Mouse (Mus musculus) lung, postnatal 0 days (tissue): Measurements from ENCODE around the gene Gm9573. TPM values are rescaled to one million over a fixed set of nuclear protein-coding genes. Genes with fewer than 3 reads are reported as not detected.

Experiments
- ATAC-seq: fragments of 200-750 bp; cut with Nextera tagmentation; 2 replicates; pipeline ENCODE4 v1.8.0; 2017; ENCODE audit warnings: moderate library complexity
- DNase-seq: peaks from one replicate; pipeline ENCODE4 v3.0.0-alpha.2; 2016; ENCODE audit warnings: low spot score
- H3K27ac ChIP-seq: fragments of 300-500 bp; sonication (generic); 2 replicates; pipeline ENCODE4 v1.5.1; 2014; ENCODE audit warnings: antibody characterized with exemption, mild to moderate bottlenecking, low read length, mixed read lengths
- H3K27me3 ChIP-seq: fragments of 300-500 bp; sonication (generic); replicated peaks from 2 replicates; pipeline ENCODE4 v1.6.1; 2014; ENCODE audit warnings: low read length, mixed read lengths; ENCODE audit not compliant: insufficient read depth
- H3K36me3 ChIP-seq: fragments of 300-500 bp; sonication (generic); 2 replicates; pipeline ENCODE4 v1.6.1; 2014; ENCODE audit warnings: low read length, mixed read lengths; ENCODE audit not compliant: insufficient read depth
- H3K4me1 ChIP-seq: fragments of 300-500 bp; sonication (generic); 2 replicates; pipeline ENCODE4 v1.6.1; 2014; ENCODE audit warnings: antibody characterized with exemption, low read depth, low read length, mixed read lengths; ENCODE audit not compliant: insufficient read depth
- H3K4me2 ChIP-seq: fragments of 300-500 bp; sonication (generic); replicated peaks from 2 replicates; pipeline ENCODE4 v1.6.1; 2014; ENCODE audit warnings: low read depth, mild to moderate bottlenecking, low read length, moderate library complexity, mixed read lengths
- H3K4me3 ChIP-seq: fragments of 300-500 bp; sonication (generic); 2 replicates; pipeline ENCODE4 v1.5.1; 2014; ENCODE audit warnings: low read depth, low read length
- H3K9ac ChIP-seq: fragments of 300-500 bp; sonication (generic); replicated peaks from 2 replicates; pipeline ENCODE4 v1.6.1; 2014; ENCODE audit warnings: low read depth, mild to moderate bottlenecking
- H3K9me3 ChIP-seq: fragments of 300-500 bp; sonication (generic); 2 replicates; pipeline ENCODE4 v1.6.1; 2016; ENCODE audit warnings: low read length, mixed read lengths
- CTCF ChIP-seq: IDR thresholded peaks from 2 replicates; pipeline ENCODE4 v1.5.1; 2016; ENCODE audit warnings: antibody characterized with exemption, mild to moderate bottlenecking
- EP300 ChIP-seq: IDR thresholded peaks from 2 replicates; pipeline ENCODE4 v1.6.1; 2016; ENCODE audit warnings: antibody characterized with exemption, mild to moderate bottlenecking, control low read depth
- WGBS: fragments of 180-500 bp; shearing (Covaris S2); extraction: QIAGEN DNeasy Blood & Tissue Kit; methylation state at CpG from one replicate; pipeline ENCODE4 v1.1.7; 2014; 5-methylcytosine and 5-hydroxymethylcytosine counted together
- polyA plus RNA-seq: library from polyadenylated mRNA; unstranded; fragments of >200 nt; fragmentation: Nextera tagmentation; extraction: Ambion mirVana; gene quantifications from 2 replicates; pipeline ENCODE4 v1.2.1, GENCODE M21; 2015

Gm9573 gene
- polyA plus RNA-seq, 1 experiment from 2014 or later, result not detected

DNA sequence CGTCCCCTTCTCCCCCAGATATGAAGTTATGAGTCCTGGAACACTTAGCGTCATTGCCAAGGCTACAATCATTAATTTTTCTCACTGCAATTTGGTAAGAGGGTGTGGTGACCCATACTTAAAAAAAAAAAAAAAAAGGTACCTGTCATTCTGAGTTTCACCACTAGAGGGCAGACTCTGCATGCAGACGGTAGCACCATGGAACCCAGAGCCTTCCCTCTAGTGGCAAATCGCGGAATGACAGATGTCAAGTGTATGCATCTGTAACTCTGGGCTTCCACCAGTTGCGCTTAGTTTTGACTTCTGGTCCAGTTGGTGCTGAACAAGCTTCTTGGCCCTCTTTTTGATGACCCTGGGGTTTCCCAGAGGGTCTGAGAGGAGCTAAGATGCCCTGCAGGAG is 48.2 kb downstream of the Gm9573 start:
- Histone ChIP-seq H3K9ac (no peak overlapping the region), H3K4me1 (no peaks in the 10 kb centered on the region), H3K27me3 (0 out of 2 replicates have a peak, but pooled peaks cover 4% of the 10 kb centered on the region), H3K9me3 (no peaks in the 10 kb centered on the region), H3K36me3 (no peaks in the 10 kb centered on the region), H3K4me2 (no peak overlapping the region), H3K27ac (no peak overlapping the region), H3K4me3 (no peak overlapping the region)
- DNase-seq, result peak; percentile 82
- no peak for TF ChIP-seq EP300
- TF ChIP-seq CTCF, result peak; percentile 100
- ATAC-seq, result peak; percentile 79
- WGBS, result 19% methylated on average over 6 of the region's 6 CpGs

DNA sequence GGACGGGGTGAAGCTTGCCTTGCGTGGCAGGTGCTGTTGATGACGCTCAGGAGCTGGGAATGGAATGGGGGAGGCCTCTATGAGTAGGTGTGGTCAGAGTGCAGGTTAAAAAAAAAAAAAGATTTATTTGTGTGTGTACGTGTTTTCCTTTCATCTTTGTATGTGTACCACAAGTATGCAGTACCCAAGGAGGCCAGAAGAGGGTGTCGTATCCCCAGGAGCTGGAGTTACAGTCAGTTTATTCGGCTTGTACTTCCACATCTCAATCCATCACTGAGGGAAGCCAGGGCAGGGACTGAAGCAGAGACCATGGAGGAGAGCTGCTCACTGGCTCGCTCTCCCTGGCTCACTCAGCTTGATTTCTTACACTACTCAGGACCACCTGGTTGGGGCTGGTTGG is 55.0 kb downstream of the Gm9573 start:
- ATAC-seq (no peak), DNase-seq (no peak)
- H3K4me2 ChIP-seq, result no peak overlapping the region
- WGBS, result 89% methylated on average over 7 of the region's 7 CpGs
- no peaks in the 10 kb centered on the region for H3K4me1 ChIP-seq
- H3K9ac ChIP-seq, result no peak overlapping the region
- no peaks in the 10 kb centered on the region for H3K9me3 ChIP-seq
- TF ChIP-seq CTCF (no peak), EP300 (no peak)
- peaks cover 17% of the 10 kb centered on the region; the same call in 1 of the 2 replicates for H3K27me3 ChIP-seq
- no peak overlapping the region for H3K4me3 ChIP-seq
- H3K27ac ChIP-seq, result no peak overlapping the region
- H3K36me3 ChIP-seq, result no peaks in the 10 kb centered on the region

DNA sequence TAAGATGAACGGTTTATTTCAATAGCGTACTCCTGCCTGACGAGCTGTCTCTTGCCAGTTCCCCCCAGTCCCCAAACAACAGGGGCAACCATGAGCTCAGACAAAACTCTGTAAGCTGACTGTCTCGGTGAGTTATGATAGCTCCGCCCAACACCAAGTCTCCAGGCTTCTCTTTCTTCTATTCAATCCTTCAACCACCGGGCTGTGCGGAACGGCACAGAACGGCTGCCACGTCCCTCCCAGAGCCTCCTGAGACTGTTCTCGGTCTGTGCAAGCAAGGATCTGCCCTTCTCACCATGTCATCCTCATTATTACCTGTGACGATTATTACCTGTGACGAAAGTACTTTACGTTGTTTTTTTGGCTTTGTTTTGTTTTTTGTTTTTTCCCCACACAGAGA is 55.6 kb downstream of the Gm9573 start:
- Histone ChIP-seq H3K4me3 (no peak overlapping the region), H3K27ac (no peak overlapping the region), H3K9me3 (no peaks in the 10 kb centered on the region), H3K9ac (no peak overlapping the region), H3K4me1 (no peaks in the 10 kb centered on the region), H3K27me3 (peaks cover 15% of the 10 kb centered on the region; the same call in 1 of the 2 replicates), H3K36me3 (no peaks in the 10 kb centered on the region), H3K4me2 (no peak overlapping the region)
- WGBS, result 72% methylated on average over 14 of the region's 14 CpGs
- DNase-seq (no peak), ATAC-seq (no peak)
- TF ChIP-seq EP300 (no peak), CTCF (no peak)

DNA sequence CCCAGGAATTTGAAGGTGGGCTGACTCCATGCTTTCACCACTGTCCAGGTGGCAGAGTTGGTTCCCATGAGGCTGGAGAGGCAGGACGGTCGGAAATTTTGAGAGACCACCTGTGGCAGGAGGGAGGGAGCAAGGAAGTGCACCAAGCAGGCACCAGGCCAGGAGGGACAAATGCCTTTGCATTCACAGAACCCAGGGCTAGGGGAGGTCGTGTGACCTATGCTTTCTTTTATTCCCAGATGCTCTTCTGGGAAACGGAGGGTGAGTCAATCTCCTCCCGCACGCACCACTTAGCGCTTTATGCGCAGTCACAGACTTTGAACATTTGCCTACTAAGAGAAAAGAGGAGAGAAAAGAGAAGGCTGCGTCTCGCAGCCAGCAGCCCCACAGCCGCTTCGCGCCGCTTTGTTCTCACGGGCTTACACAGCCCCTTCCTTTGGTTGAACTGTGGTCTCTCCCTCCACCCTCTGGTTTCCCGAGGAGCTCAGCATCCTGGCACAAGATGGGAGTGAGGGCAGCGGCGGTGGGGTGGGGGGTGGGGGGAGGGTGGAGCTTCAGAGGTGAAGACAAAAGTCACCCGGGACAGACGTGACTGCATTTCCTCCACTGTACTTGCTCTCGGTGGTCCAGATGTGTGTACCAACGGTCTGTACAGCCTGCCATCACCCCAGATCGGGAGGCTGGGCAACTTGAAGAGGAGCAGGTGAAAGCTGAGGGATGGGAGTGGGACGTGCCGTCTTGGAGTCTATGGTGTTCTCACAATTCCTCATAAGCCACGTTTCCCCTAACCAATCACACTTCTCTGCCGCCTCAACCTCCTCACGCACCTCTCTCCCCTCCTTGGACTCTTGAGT is 57.1 kb downstream of the Gm9573 start:
- Histone ChIP-seq H3K4me1 (no peaks in the 10 kb centered on the region), H3K4me2 (peak overlapping the region; percentile 30), H3K27ac (no peak overlapping the region), H3K9ac (no peak overlapping the region), H3K4me3 (no peak overlapping the region), H3K36me3 (no peaks in the 10 kb centered on the region), H3K9me3 (no peaks in the 10 kb centered on the region), H3K27me3 (peaks cover 13% of the 10 kb centered on the region; the same call in 1 of the 2 replicates)
- WGBS, result 5% methylated on average over 27 of the region's 28 CpGs
- DNase-seq, result no peak
- TF ChIP-seq EP300 (no peak), CTCF (no peak)
- 0 out of 2 replicates have a peak, but pooled peaks have one; percentile 12 for ATAC-seq

Other genes with a start within 250 kb of the Gm9573 start
- 8.1 and 8.9 TPM in 2 replicates for gene H2-Q4, start 247.0 kb downstream of the Gm9573 start, polyA plus RNA-seq
- gene H2-Q6, start 201.8 kb downstream of the Gm9573 start, polyA plus RNA-seq, result 0.74 and 0.86 TPM in 2 replicates
- gene H2-Q7, start 187.5 kb downstream of the Gm9573 start, polyA plus RNA-seq, result 3.1 and 4.0 TPM in 2 replicates
- gene H2-Q10, start 156.5 kb downstream of the Gm9573 start, polyA plus RNA-seq, result 1.5 and 2.0 TPM in 2 replicates
- gene Pou5f1, start 120.6 kb downstream of the Gm9573 start, polyA plus RNA-seq, result 0.13 TPM in 1 of 2 replicates, not detected in the other
- 14.2 and 17.4 TPM in 2 replicates for gene Tcf19, start 109.8 kb downstream of the Gm9573 start, polyA plus RNA-seq
- 5.1 and 5.9 TPM in 2 replicates for gene Cchcr1, start 109.5 kb downstream of the Gm9573 start, polyA plus RNA-seq
- gene Psors1c2, start 93.4 kb downstream of the Gm9573 start, polyA plus RNA-seq, result not detected in 2 replicates
- gene Cdsn, start 74.5 kb downstream of the Gm9573 start, polyA plus RNA-seq, result 0.04 TPM in 1 of 2 replicates, not detected in the other
- not detected in 2 replicates for gene 2300002M23Rik, start 59.2 kb downstream of the Gm9573 start, polyA plus RNA-seq
- gene Sfta2, start 25.1 kb downstream of the Gm9573 start, polyA plus RNA-seq, result 483 and 564 TPM in 2 replicates
- gene Mucl3, start 17.1 kb upstream of the Gm9573 start, polyA plus RNA-seq, result 1.1 and 1.7 TPM in 2 replicates
- 11.4 and 15.2 TPM in 2 replicates for gene Vars2, start 41.0 kb upstream of the Gm9573 start, polyA plus RNA-seq
- gene Gtf2h4, start 47.1 kb upstream of the Gm9573 start, polyA plus RNA-seq, result 19.2 and 21.4 TPM in 2 replicates
- 64.2 and 79.3 TPM in 2 replicates for gene Ddr1, start 78.0 kb upstream of the Gm9573 start, polyA plus RNA-seq
- 205 and 234 TPM in 2 replicates for gene Ier3, start 195.0 kb upstream of the Gm9573 start, polyA plus RNA-seq
- 106 and 117 TPM in 2 replicates for gene Flot1, start 196.6 kb upstream of the Gm9573 start, polyA plus RNA-seq
- gene Tubb5, start 211.7 kb upstream of the Gm9573 start, polyA plus RNA-seq, result 292 and 298 TPM in 2 replicates
- gene Mdc1, start 214.9 kb upstream of the Gm9573 start, polyA plus RNA-seq, result 2.8 and 3.1 TPM in 2 replicates
- 21.4 and 22.9 TPM in 2 replicates for gene Nrm, start 234.7 kb upstream of the Gm9573 start, polyA plus RNA-seq
- gene Ppp1r18, start 239.0 kb upstream of the Gm9573 start, polyA plus RNA-seq, result 23.4 and 25.4 TPM in 2 replicates